Mouse (Mus musculus) hindbrain, embryonic 16.5 days (tissue): ENCODE measurements around the gene Mbtps2. TPM values are rescaled to one million over a fixed set of nuclear protein-coding genes. Genes with fewer than 3 reads are reported as not detected.

ENCODE experiments used
- ATAC-seq: fragments of 200-750 bp; cut with Nextera tagmentation; 2 replicates; pipeline ENCODE4 v1.8.0; 2017; ENCODE audit warnings: moderate TSS enrichment, moderate library complexity
- H3K27ac ChIP-seq: fragments of 300-500 bp; sonication (generic); 2 replicates; pipeline ENCODE4 v1.5.1; 2014; ENCODE audit warnings: low read depth, mild to moderate bottlenecking, control low read depth, low read length, moderate library complexity
- H3K27me3 ChIP-seq: fragments of 300-500 bp; sonication (generic); replicated peaks from 2 replicates; pipeline ENCODE4 v1.6.1; 2014; ENCODE audit warnings: low read length; ENCODE audit not compliant: control insufficient read depth, insufficient read depth
- H3K36me3 ChIP-seq: fragments of 300-500 bp; sonication (generic); 2 replicates; pipeline ENCODE4 v1.6.1; 2014; ENCODE audit warnings: mild to moderate bottlenecking, low read length, moderate library complexity, mixed read lengths; ENCODE audit not compliant: control insufficient read depth, insufficient read depth
- H3K4me1 ChIP-seq: fragments of 300-500 bp; sonication (generic); 2 replicates; pipeline ENCODE4 v1.6.1; 2014; ENCODE audit warnings: low read depth, low read length; ENCODE audit not compliant: control insufficient read depth, insufficient read depth
- H3K4me2 ChIP-seq: fragments of 300-500 bp; sonication (generic); 2 replicates; pipeline ENCODE4 v1.6.1; 2014; ENCODE audit warnings: mild to moderate bottlenecking, low read length, control low read depth, moderate library complexity
- H3K4me3 ChIP-seq: fragments of 300-500 bp; sonication (generic); 2 replicates; pipeline ENCODE4 v1.5.1; 2014; ENCODE audit warnings: mild to moderate bottlenecking, low read length, control low read depth, moderate library complexity
- H3K9ac ChIP-seq: fragments of 300-500 bp; sonication (generic); 2 replicates; pipeline ENCODE4 v1.6.1; 2014; ENCODE audit warnings: low read depth, mild to moderate bottlenecking, control low read depth, low read length, moderate library complexity
- H3K9me3 ChIP-seq: fragments of 300-500 bp; sonication (generic); 2 replicates; pipeline ENCODE4 v1.6.1; 2014; ENCODE audit warnings: mild to moderate bottlenecking, low read length, moderate library complexity; ENCODE audit not compliant: control insufficient read depth
- WGBS: fragments of 180-500 bp; shearing (Covaris S2); extraction: QIAGEN DNeasy Blood & Tissue Kit; methylation state at CpG from one replicate; pipeline ENCODE4 v1.1.7; 2014; 5-methylcytosine and 5-hydroxymethylcytosine counted together
- polyA plus RNA-seq: library from polyadenylated mRNA; unstranded; fragments of >200 nt; fragmentation: Nextera tagmentation; extraction: Ambion mirVana; gene quantifications from 2 replicates; pipeline ENCODE4 v1.2.1, GENCODE M21; 2015

The Mbtps2 gene
- polyA plus RNA-seq, 1 experiment from 2014 or later: 25.9 TPM

GRCm38 (mm10) chrX:157568840-157569239 is 29.7 kb downstream of the Mbtps2 start, which contains the start of gene Yy2:
Gene Yy2, minus strand, starts transcription at chrX:157568985.
- H3K4me3 ChIP-seq: no peak within 1 kb of the TSS
- H3K36me3 ChIP-seq: no peaks in the 10 kb centered on the region; the same call in 1 of the 2 replicates
- no peak within 1 kb of the TSS for H3K4me2 ChIP-seq
- 88% methylated on average over 26 of the region's 26 CpGs for WGBS
- no peaks in the 10 kb centered on the region for H3K9me3 ChIP-seq
- H3K27ac ChIP-seq: no peak within 1 kb of the TSS
- no peak for ATAC-seq
- H3K27me3 ChIP-seq: no peaks in the 10 kb centered on the region
- no peak within 1 kb of the TSS for H3K9ac ChIP-seq
- no peaks in the 10 kb centered on the region for H3K4me1 ChIP-seq

DNA sequence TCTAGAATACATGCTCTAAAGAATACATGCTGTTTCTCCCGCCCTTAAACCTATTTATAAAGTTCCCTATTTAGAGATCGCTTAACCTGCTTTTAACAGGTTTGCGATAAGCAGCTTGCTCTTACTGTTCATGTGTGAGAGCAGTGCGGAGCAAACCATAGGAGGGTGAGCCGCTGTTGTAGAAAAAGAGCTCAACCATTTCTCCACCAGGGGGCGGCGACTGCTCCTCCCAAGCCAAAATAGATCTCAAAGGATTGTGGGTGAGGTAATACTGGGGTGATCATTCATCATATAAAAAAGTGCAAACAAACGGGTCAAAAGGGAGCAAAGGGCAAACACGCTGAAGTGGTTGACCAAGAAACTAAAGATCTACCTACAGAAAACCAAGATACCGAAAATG is 34.7 kb downstream of the Mbtps2 start:
- no peaks in the 10 kb centered on the region for H3K4me1 ChIP-seq
- H3K36me3 ChIP-seq: no peaks in the 10 kb centered on the region
- H3K4me2 ChIP-seq: no peak overlapping the region
- no peak overlapping the region for H3K4me3 ChIP-seq
- no peak overlapping the region for H3K9ac ChIP-seq
- H3K9me3 ChIP-seq: no peaks in the 10 kb centered on the region
- ATAC-seq: no peak
- no peaks in the 10 kb centered on the region for H3K27me3 ChIP-seq
- no peak overlapping the region for H3K27ac ChIP-seq
- 84% methylated on average over 10 of the region's 10 CpGs for WGBS

- no peak overlapping the region for H3K9ac ChIP-seq
- WGBS: 28% methylated on average over 3 of the region's 3 CpGs
Measured at GRCm38 (mm10) chrX:157547082-157547481, 51.4 kb downstream of the Mbtps2 start.

DNA sequence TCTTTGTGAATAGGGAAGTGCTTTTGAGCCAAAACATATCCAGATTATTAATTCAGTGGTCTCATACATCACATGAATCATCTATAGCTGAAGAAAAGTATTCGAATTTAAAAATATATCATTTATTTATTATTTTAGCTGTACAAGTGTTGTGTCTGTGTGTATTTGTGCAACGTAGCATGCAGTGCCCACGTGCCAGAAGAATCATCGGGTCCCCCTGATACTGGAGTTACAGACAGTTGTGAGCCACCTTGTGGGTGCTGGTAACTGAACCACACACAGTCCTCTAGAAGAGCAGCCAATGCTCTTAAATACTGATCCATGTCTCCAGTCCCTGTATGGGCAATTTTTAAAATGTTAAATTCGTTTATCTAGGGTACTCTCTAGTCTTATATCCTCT is 92.1 kb downstream of the Mbtps2 start:
- no peaks in the 10 kb centered on the region for H3K36me3 ChIP-seq
- H3K4me1 ChIP-seq: no peaks in the 10 kb centered on the region
- WGBS: 67% methylated on average over 5 of the region's 5 CpGs
- H3K9ac ChIP-seq: no peak overlapping the region
- ATAC-seq: no peak
- no peaks in the 10 kb centered on the region for H3K9me3 ChIP-seq
- H3K4me2 ChIP-seq: no peak overlapping the region
- H3K4me3 ChIP-seq: no peak overlapping the region
- no peak overlapping the region for H3K27ac ChIP-seq
- H3K27me3 ChIP-seq: no peaks in the 10 kb centered on the region

More at GRCm38 (mm10) chrX:157547082-157547481, 51.4 kb downstream of the Mbtps2 start:
- Histone ChIP-seq H3K4me2 (no peak overlapping the region), H3K4me3 (no peak overlapping the region), H3K27ac (no peak overlapping the region), H3K27me3 (no peaks in the 10 kb centered on the region), H3K9me3 (no peaks in the 10 kb centered on the region), H3K4me1 (no peaks in the 10 kb centered on the region), H3K36me3 (no peaks in the 10 kb centered on the region)
- ATAC-seq: peak; percentile 70

DNA sequence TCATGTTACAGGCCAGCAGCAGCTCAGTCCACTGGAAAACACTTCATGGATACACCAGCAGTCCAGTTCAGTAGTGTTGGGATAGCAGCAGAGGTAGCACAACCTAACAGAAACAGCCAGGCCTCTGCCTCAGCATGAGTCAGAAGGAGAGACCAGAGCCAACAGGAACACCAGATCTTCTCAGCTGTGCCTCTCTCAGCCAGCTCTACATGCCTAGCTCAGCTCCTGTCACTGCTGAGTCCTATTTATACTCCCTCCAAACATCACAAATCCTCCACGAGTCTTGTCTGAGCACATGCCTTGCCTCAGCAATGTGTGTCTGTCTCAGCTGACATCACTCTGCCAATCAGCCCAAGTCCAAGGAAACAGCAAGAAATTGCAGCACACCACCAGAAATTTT is 94.0 kb downstream of the Mbtps2 start:
- Histone ChIP-seq H3K36me3 (no peaks in the 10 kb centered on the region), H3K27me3 (no peaks in the 10 kb centered on the region), H3K4me2 (no peak overlapping the region), H3K4me3 (no peak overlapping the region), H3K4me1 (no peaks in the 10 kb centered on the region), H3K9ac (no peak overlapping the region), H3K27ac (no peak overlapping the region), H3K9me3 (no peaks in the 10 kb centered on the region)
- no peak for ATAC-seq
- WGBS: 92% methylated on average over 1 of the region's 1 CpGs

DNA sequence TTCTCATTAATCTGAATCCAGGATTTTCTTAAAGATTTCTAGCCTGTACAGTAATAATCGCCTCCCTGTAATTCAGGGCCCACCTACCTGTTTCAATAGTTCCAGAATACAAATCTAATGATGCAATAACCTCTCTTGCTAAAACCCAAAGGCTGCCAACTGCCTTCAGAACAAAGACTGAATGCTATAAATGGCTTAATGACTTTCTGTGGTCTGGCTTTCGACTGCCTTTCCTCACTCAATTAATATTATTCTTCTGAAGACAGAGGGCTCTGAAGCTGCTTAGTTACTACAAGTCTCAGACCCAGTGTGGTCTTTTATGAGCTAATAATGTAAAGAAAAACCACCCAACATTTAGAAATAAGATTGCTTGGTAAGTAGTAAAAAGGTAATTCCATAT is 96.6 kb downstream of the Mbtps2 start:
- WGBS: 64% methylated on average over 2 of the region's 2 CpGs
- Histone ChIP-seq H3K4me1 (no peaks in the 10 kb centered on the region), H3K9ac (no peak overlapping the region), H3K4me2 (no peak overlapping the region), H3K27ac (no peak overlapping the region), H3K9me3 (no peaks in the 10 kb centered on the region), H3K27me3 (no peaks in the 10 kb centered on the region), H3K4me3 (no peak overlapping the region), H3K36me3 (no peaks in the 10 kb centered on the region)
- ATAC-seq: no peak

DNA sequence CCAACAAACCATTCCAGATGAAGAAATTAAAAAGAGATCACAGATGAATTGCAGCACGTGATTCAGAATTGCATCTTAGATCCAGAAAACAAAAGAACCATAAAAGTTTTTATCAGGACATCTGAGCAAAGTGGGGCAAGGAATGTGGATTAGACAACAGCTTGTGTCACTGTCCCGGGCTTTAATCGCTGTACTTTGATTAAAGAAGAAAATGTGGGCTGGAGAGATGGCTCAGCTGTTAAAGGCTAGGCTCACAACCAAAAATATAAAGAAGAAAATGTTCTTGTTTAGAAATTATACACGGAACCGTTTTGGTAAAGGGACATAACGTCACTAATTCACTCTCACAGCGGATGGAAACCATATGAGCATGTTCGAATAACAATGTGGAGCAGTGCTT is 98.5 kb downstream of the Mbtps2 start:
- 87% methylated on average over 8 of the region's 8 CpGs for WGBS
- Histone ChIP-seq H3K9me3 (no peaks in the 10 kb centered on the region), H3K4me1 (no peaks in the 10 kb centered on the region), H3K27ac (no peak overlapping the region), H3K27me3 (no peaks in the 10 kb centered on the region), H3K36me3 (no peaks in the 10 kb centered on the region), H3K4me3 (no peak overlapping the region), H3K4me2 (no peak overlapping the region), H3K9ac (no peak overlapping the region)
- ATAC-seq: no peak

GRCm38 (mm10) chrX:157493159-157493558 is 105.4 kb downstream of the Mbtps2 start:
- ATAC-seq: no peak
- Histone ChIP-seq H3K27me3 (no peaks in the 10 kb centered on the region), H3K36me3 (no peaks in the 10 kb centered on the region), H3K9me3 (no peaks in the 10 kb centered on the region; the same call in 1 of the 2 replicates), H3K4me2 (no peak overlapping the region), H3K27ac (no peak overlapping the region), H3K9ac (no peak overlapping the region), H3K4me1 (no peaks in the 10 kb centered on the region), H3K4me3 (no peak overlapping the region)
- WGBS: 83% methylated on average over 4 of the region's 4 CpGs

DNA sequence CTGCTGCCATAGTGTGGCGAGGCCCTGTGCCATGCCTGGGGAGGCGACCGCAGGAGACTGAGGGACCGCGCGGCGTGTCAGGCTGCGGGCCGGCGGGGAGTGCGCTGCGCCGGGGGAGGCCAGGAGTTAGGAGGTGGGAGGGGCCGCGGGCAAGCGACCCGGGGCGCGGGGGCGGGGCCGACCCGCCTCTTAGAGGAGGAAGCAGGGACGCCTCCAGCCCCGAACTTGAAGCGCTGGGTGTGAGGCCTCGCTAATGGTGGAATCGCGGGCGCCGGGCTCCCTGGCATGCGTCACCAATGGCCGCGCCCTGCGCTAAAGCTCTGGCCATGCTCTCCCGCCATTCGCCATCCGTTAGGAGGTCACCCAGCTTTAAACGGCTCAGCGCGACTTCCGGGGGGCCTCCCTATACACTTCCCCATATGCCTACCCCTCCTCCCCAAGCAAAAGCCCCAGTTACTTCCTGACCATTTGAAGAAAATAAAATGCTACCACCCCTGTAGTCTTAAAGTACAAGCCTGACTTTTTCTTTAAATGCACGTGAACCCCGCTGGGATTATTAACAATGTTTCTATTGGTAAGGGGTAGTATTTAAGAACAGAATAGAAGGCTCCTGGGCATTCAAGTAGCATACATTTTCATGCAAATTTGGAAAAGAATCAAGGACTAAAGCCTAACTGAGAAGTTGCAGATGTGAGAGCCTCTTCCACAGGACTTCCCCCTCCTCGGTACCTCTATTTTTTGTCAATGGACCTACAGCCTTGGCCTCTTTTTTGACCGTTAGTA is 106.4 kb downstream of the Mbtps2 start, which contains the start of gene Sms:
TSS of gene Sms (minus strand) at position 344 of the 783 bp plus-strand sequence.
- H3K27ac ChIP-seq: peak within 1 kb of the TSS; percentile 91
- peak; percentile 92 for ATAC-seq
- peak within 1 kb of the TSS; percentile 85 for H3K9ac ChIP-seq
- H3K4me3 ChIP-seq: peak within 1 kb of the TSS; percentile 62
- no peaks in the 10 kb centered on the region for H3K36me3 ChIP-seq
- WGBS: 19% methylated on average over 37 of the region's 45 CpGs
- H3K27me3 ChIP-seq: no peaks in the 10 kb centered on the region
- no peaks in the 10 kb centered on the region for H3K4me1 ChIP-seq
- peak within 1 kb of the TSS; percentile 58 for H3K4me2 ChIP-seq
- H3K9me3 ChIP-seq: no peaks in the 10 kb centered on the region; the same call in 1 of the 2 replicates
